Mouse (Mus musculus) embryonic facial prominence, embryonic 14.5 days (tissue): ENCODE measurements around the gene Nubp1. TPM values are rescaled to one million over a fixed set of nuclear protein-coding genes. Genes with fewer than 3 reads are reported as not detected.

Experiments
- ATAC-seq: fragments of 200-750 bp; cut with Nextera tagmentation; 2 replicates; pipeline ENCODE4 v1.8.0; 2017; ENCODE audit warnings: low read depth, moderate number of reproducible peaks, moderate TSS enrichment
- DNase-seq: peaks from one replicate; pipeline ENCODE4 v3.0.0-alpha.2; 2015; ENCODE audit warnings: low spot score
- H3K27ac ChIP-seq: fragments of 300-500 bp; sonication (generic); replicated peaks from 2 replicates; pipeline ENCODE4 v1.5.1; 2014; ENCODE audit warnings: low read depth, mild to moderate bottlenecking, low read length, moderate library complexity
- H3K27me3 ChIP-seq: fragments of 300-500 bp; sonication (generic); replicated peaks from 2 replicates; pipeline ENCODE4 v1.6.1; 2014; ENCODE audit warnings: low read length; ENCODE audit not compliant: control insufficient read depth, insufficient read depth
- H3K36me3 ChIP-seq: fragments of 300-500 bp; sonication (generic); 2 replicates; pipeline ENCODE4 v1.6.1; 2014; ENCODE audit warnings: low read length, mixed read lengths; ENCODE audit not compliant: control insufficient read depth, insufficient read depth
- H3K4me1 ChIP-seq: fragments of 300-500 bp; sonication (generic); 2 replicates; pipeline ENCODE4 v1.6.1; 2014; ENCODE audit warnings: antibody characterized with exemption, low read length; ENCODE audit not compliant: control insufficient read depth, insufficient read depth
- H3K4me2 ChIP-seq: fragments of 300-500 bp; sonication (generic); 2 replicates; pipeline ENCODE4 v1.6.1; 2014; ENCODE audit warnings: low read depth, mild to moderate bottlenecking, low read length, moderate library complexity, mixed read lengths
- H3K4me3 ChIP-seq: fragments of 300-500 bp; sonication (generic); 2 replicates; pipeline ENCODE4 v1.5.1; 2014; ENCODE audit warnings: low read depth, mild to moderate bottlenecking, low read length
- H3K9ac ChIP-seq: fragments of 300-500 bp; sonication (generic); 2 replicates; pipeline ENCODE4 v1.6.1; 2014; ENCODE audit warnings: low read depth, mild to moderate bottlenecking, low read length, moderate library complexity, mixed read lengths
- H3K9me3 ChIP-seq: fragments of 300-500 bp; sonication (generic); 2 replicates; pipeline ENCODE4 v1.6.1; 2016; ENCODE audit warnings: low read length; ENCODE audit not compliant: control insufficient read depth
- WGBS: fragments of 180-500 bp; shearing (Covaris S2); extraction: QIAGEN DNeasy Blood & Tissue Kit; methylation state at CpG from one replicate; pipeline ENCODE4 v1.1.7; 2014; 5-methylcytosine and 5-hydroxymethylcytosine counted together
- polyA plus RNA-seq: library from polyadenylated mRNA; unstranded; fragments of >200 nt; fragmentation: Nextera tagmentation; extraction: Ambion mirVana; gene quantifications from 2 replicates; pipeline ENCODE4 v1.2.1, GENCODE M21; 2014

The Nubp1 gene
- polyA plus RNA-seq, 1 experiment from 2014 or later: 49.0 TPM

DNA sequence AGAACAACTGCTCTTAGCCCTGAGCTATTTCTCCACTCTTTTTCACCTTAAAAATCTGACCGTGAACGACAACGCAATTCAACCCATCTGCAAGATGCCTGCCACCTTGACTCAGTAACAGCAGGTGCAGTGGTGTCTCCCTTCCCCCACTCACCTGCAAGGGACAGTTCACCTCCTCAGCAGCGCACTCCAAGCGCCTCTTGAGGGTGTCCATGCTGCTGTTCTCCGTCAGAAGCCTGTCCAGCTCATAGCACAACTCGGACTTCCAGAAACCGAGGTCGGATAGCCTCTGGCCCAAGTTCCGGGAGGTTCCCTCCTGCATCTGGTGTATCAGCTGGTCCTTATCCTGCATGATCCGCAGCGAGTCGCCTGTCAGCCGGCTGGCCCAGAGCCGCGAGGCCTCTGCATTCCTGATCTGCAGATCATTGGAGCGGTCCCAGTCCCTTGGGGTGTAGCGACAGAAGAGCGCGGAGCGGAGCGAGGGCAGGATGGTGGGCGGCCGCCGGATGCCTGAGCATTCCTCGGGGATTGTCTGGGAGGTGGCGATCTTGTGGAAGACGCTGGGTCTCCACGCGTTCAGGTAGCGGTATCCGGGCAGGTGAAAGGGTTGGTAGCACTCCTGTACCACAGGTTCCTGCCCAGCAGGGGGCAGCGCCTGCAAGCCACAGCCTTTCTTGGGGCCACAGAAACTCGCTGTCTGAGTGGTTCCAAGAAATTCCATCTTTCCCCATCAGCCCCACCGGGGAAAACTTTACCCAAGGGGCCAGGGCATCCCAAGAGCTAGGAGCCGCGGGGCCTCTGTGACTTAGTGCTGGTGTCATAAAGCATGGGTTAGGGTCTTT is 16.8 kb upstream of the Nubp1 start, which contains the start of gene Tekt5:
Gene Tekt5 (minus strand): TSS at position 792 of the 842 bp plus-strand sequence.
- Histone ChIP-seq H3K4me2 (peak within 1 kb of the TSS; percentile 53), H3K9ac (peak within 1 kb of the TSS; percentile 44; the same call in 1 of the 2 replicates), H3K27me3 (peaks cover 15% of the 10 kb centered on the region), H3K27ac (no peak within 1 kb of the TSS), H3K4me3 (peak within 1 kb of the TSS; percentile 23), H3K9me3 (no peaks in the 10 kb centered on the region), H3K36me3 (no peaks in the 10 kb centered on the region), H3K4me1 (peaks cover 6% of the 10 kb centered on the region; the same call in 1 of the 2 replicates)
- ATAC-seq: peak; percentile 62; the same call in 1 of the 2 replicates
- DNase-seq: peak; percentile 41
- WGBS: 8% methylated on average over 37 of the region's 37 CpGs

DNA sequence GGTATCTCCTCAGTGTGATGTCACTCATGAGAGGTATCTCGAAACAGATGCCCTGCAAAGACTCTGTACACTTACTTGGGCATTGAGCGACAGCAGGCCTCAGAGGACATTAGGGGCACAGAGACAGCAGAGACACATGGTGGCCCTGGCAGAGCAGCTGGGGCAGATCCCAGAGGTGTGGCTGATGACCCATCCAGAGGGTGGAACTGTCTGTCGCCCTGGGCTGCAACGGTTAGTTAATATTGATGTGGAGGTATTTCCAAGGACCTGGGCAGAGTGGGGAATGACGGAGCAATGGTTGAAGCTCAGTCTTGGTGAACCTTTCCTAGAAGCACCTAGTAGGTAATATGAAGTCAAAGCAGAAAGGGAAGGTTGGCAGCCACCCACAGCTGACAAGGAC is 13.0 kb upstream of the Nubp1 start:
- no peak overlapping the region for H3K4me2 ChIP-seq
- DNase-seq: no peak
- H3K4me1 ChIP-seq: peaks cover 6% of the 10 kb centered on the region; the same call in 1 of the 2 replicates
- H3K27ac ChIP-seq: no peak overlapping the region
- no peak overlapping the region for H3K9ac ChIP-seq
- no peak overlapping the region for H3K4me3 ChIP-seq
- WGBS: 73% methylated on average over 5 of the region's 5 CpGs
- no peak for ATAC-seq
- peaks cover 15% of the 10 kb centered on the region for H3K27me3 ChIP-seq
- H3K36me3 ChIP-seq: no peaks in the 10 kb centered on the region
- no peaks in the 10 kb centered on the region for H3K9me3 ChIP-seq

DNA sequence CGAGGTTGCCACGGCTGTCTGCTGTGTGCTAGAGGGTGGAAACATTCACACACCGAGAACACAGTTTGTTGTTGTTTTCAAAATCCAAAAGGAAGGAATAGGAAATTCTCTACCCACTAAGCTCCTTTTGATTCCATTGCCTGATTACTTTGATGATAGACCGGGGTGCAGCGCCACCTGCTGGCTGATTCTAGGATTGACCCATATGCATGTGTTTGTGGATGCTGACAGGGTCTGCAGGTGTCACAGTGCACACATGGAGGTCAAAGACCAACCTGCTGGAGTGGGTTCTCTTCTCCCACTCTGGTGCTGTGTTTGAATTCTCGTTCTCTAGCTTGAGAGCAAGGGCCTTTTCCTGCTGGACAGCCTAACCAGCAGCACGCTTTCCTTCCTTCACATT is 12.6 kb upstream of the Nubp1 start:
- Histone ChIP-seq H3K27ac (no peak overlapping the region), H3K27me3 (peaks cover 15% of the 10 kb centered on the region), H3K36me3 (no peaks in the 10 kb centered on the region), H3K4me3 (no peak overlapping the region), H3K9me3 (no peaks in the 10 kb centered on the region), H3K4me2 (no peak overlapping the region), H3K9ac (no peak overlapping the region), H3K4me1 (peaks cover 6% of the 10 kb centered on the region; the same call in 1 of the 2 replicates)
- 27% methylated on average over 7 of the region's 7 CpGs for WGBS
- no peak for ATAC-seq
- DNase-seq: peak; percentile 66

DNA sequence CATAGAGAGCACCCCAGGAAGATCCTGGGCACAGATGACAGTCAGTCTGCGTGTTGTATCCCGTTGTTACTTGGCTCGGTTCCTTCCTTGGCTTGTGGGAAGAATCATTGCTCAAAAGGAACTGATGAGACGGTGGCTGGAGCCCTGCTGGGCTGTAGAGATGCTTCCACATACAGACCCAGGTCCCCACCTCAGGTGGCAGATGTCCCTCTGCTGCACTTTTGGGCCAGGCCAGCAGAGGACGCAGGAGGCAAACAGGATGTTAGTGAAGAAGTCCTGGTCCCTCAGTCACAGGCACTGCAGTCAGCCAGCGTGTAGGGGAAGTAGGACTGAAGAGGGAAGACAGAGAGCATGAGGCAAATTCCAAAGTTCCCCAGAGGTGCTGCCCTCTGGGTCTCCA is 4.2 kb downstream of the Nubp1 start:
- peaks cover 12% of the 10 kb centered on the region for H3K4me1 ChIP-seq
- H3K4me3 ChIP-seq: no peak overlapping the region
- H3K27ac ChIP-seq: no peak overlapping the region
- H3K4me2 ChIP-seq: no peak overlapping the region
- H3K27me3 ChIP-seq: no peaks in the 10 kb centered on the region
- no peaks in the 10 kb centered on the region for H3K9me3 ChIP-seq
- ATAC-seq (no peak), DNase-seq (no peak)
- H3K36me3 ChIP-seq: peaks cover 75% of the 10 kb centered on the region
- H3K9ac ChIP-seq: no peak overlapping the region
- 68% methylated on average over 6 of the region's 6 CpGs for WGBS

DNA sequence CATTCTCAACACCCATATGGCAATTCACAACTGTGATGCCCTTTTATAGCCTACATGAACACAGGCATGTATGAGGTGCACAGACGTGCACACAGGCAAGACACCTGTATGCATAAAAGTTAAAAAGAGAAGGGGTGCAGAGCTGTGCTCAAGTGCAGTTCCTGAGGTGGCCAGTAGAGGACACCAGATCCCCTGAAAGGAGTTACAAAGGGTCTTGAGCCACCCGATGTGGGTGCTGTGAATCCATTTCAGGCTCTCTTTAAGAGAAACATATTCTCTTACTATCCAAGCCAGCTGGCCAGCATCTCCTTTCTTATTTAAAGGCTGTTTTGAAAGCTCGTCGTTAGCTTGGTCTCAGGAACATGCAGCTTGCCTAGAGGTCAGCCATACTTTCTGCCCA is 5.1 kb downstream of the Nubp1 start:
- peaks cover 84% of the 10 kb centered on the region for H3K36me3 ChIP-seq
- no peak overlapping the region for H3K27ac ChIP-seq
- H3K4me3 ChIP-seq: no peak overlapping the region
- no peaks in the 10 kb centered on the region for H3K9me3 ChIP-seq
- H3K4me1 ChIP-seq: peaks cover 6% of the 10 kb centered on the region; the same call in 1 of the 2 replicates
- H3K27me3 ChIP-seq: no peaks in the 10 kb centered on the region
- ATAC-seq: no peak
- H3K4me2 ChIP-seq: no peak overlapping the region
- 91% methylated on average over 4 of the region's 4 CpGs for WGBS
- DNase-seq: no peak
- H3K9ac ChIP-seq: no peak overlapping the region

DNA sequence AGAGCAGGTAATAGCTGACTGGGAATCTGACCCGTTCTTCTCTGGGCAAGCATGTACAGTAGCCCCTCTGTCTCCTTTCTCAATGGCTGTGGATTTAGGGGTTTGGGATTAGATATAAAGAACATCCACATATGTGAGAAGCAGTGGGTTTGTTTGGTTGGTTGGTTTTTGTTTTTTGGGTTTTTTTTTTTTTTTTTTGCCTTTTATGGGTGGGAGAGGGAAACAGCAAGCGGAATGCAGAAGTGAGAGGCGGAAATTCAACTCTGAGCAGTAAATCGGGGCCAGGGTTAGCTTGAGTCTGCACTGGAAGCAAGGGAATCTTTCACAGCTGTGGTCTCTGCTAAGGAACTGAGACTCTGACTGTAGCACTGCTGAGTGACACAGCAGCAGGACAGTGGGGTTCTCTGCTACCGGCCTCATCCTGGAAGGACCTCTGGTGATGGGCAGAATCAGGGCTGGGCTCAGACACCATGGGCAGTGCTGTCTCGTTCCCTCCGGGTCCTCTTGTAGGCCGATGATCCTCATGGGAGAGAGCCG is 6.0 kb downstream of the Nubp1 start:
- 0 out of 2 replicates have a peak, but pooled peaks cover under 1% of the 10 kb centered on the region for H3K4me1 ChIP-seq
- no peaks in the 10 kb centered on the region for H3K27me3 ChIP-seq

DNA sequence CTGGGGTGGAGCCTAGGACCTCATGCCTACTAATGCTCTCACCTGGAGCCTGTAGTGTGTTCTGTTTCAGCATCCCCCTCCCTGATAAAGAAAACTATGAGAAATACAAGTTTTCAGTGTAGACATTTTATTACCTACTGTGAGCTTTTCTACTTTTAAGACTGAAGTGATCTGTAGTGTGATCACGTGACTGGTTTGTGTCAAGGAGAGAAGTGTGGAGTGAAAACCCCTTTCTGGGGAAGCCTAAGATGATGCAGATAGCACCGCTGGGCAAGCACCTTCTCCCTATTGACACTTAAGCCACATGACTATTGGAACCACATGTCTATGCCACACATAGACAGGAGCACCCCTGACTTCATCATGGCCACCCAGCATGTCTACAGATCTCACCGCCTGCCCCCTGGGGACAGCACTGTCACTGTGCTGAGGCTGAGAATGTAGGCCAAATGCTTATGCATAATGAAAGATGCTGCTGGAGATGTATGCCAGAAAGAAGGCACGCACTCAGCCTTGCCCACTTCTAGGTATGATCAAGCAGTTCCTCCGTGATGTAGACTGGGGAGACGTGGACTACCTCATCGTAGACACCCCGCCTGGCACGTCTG is 8.8 kb downstream of the Nubp1 start:
- Histone ChIP-seq H3K4me3 (no peak overlapping the region), H3K4me2 (no peak overlapping the region), H3K4me1 (no peaks in the 10 kb centered on the region), H3K9ac (no peak overlapping the region), H3K27ac (no peak overlapping the region), H3K9me3 (no peaks in the 10 kb centered on the region), H3K36me3 (peaks cover 95% of the 10 kb centered on the region), H3K27me3 (no peaks in the 10 kb centered on the region)
- no peak for DNase-seq
- no peak for ATAC-seq
- WGBS: 93% methylated on average over 9 of the region's 9 CpGs

More for the DNA sequence above, 6.0 kb downstream of the Nubp1 start:
- no peak for DNase-seq
- no peak overlapping the region for H3K4me2 ChIP-seq
- H3K9ac ChIP-seq: no peak overlapping the region
- H3K36me3 ChIP-seq: peaks cover 93% of the 10 kb centered on the region
- H3K9me3 ChIP-seq: no peaks in the 10 kb centered on the region
- 91% methylated on average over 9 of the region's 9 CpGs for WGBS
- no peak overlapping the region for H3K27ac ChIP-seq
- no peak overlapping the region for H3K4me3 ChIP-seq
- no peak for ATAC-seq

DNA sequence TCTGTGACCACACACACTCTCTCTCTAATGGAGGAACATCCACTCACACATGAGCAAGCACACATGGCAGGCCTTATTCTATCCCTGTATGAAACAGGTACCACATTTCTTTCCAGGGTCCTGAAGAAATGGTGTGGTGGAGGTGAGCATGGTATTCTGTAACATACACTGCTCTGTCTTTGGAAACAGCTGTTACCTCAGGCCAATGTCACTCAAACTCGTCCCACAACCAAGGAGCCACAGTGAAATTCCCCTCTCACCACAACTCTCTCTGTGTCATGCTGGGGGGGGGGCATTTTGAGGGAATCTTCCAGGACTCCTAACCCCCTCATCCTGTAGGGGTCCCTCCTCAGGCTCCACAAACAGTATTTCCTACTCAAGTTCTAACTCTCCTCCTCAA is 20.2 kb downstream of the Nubp1 start:
- H3K27me3 ChIP-seq: no peaks in the 10 kb centered on the region

More for the DNA sequence above, 20.2 kb downstream of the Nubp1 start:
- Histone ChIP-seq H3K4me1 (no peaks in the 10 kb centered on the region), H3K4me2 (no peak overlapping the region), H3K9me3 (no peaks in the 10 kb centered on the region), H3K27ac (no peak overlapping the region), H3K36me3 (0 out of 2 replicates have a peak, but pooled peaks cover 2% of the 10 kb centered on the region), H3K4me3 (no peak overlapping the region), H3K9ac (no peak overlapping the region)
- DNase-seq: no peak
- ATAC-seq: no peak
- 55% methylated on average over 1 of the region's 1 CpGs for WGBS
